ENCODE assay signal across 11 mouse cellular contexts in the genomic region with DNA sequence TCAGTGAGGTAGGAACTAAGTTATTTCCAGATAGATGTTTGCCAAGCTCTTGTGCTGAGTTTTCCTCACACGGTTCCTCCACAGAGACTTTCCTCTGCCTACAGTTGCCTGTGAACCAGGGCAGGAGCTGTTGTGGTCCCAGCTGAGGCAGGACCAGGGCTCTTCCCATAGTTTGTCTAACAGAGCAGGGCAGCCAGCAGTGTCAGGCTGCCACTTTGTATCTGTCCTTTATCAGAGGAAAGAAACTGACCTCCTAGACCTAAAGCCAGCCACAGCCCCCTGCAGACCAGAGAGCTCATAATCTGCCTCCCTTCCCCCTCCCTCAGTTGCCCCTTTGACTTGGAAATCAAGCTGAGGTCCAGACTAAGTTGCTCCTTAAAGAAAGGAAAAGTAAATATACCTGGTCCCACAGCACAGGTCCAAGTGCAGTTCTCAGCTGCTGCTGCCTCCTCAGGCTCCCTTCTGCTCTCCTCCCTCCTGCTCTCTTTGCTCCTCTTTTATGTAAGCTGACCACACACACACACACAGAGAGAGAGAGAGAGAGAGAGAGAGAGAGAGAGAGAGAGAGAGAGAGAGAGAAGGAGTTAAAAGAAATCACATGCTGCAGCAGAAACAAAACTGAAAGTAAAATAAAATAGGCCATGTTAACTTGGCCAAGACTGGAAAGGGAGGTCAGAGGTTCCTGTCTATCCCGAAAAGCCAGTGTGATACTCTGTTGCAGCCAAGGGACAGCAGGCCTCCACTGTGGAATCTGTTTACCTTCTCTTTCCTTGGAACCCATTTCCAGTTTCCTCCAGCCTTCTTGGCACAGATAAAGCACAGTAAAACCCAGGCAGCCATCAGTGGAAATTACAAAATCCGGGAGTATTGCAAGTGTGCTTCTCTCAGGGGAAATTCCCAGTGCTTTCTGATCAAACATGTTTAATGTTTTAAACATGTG. TPM values are rescaled to one million over a fixed set of nuclear protein-coding genes. Genes with fewer than 3 reads are reported as not detected.
DNase-seq lines count a peak whose midpoint lies in the region; ATAC-seq and TF ChIP-seq lines count a peak whose summit lies in the region.
"Not testable (repeated sequence)": the region's sequence is repeated elsewhere in the genome, so short reads cannot be mapped to it uniquely, and the experiment has no call there.
"Had no signal": no experiment of that assay in that cellular context is flagged by ENCODE, and none has a peak within 500 bp of the region (broad histone marks: within the 10 kb centered on the region; RNA-seq: fewer than 3 reads in every experiment).

Gene Gm43302, minus strand, starts transcription at position 470 of the 940 bp plus-strand sequence.
Gene Gbp6, minus strand, starts transcription at position 473 of the 940 bp plus-strand sequence.

- H3K27ac ChIP-seq in heart, embryonic 16.5 days (ENCODE audit: low read length): peak within 1 kb of the TSS; percentile 74
- peak within 1 kb of the TSS; percentile 59 for H3K27ac ChIP-seq in liver, adult 2 months (replicated peaks; ENCODE audit: insufficient read depth, low read depth, low read length)

- WGBS in heart, embryonic 16.5 days: 39% methylated on average over 3 of the region's 3 CpGs
- under 1% methylated on average over 3 of the region's 3 CpGs for WGBS in liver, adult 2 months

- 0 out of 2 replicates have a peak, but pooled peaks have one; percentile 27 for ATAC-seq in frontal cortex, adult (ENCODE audit: low TSS enrichment)
- peak; percentile 25; the same call in 1 of the 2 replicates for ATAC-seq in heart, embryonic 16.5 days (replicated peaks; ENCODE audit: extremely low read depth, insufficient read depth, low FRiP score)

- not testable (repeated sequence) for H3K36me3 ChIP-seq in heart, embryonic 16.5 days (ENCODE audit: control insufficient read depth, insufficient read depth); liver, adult 2 months (ENCODE audit: control insufficient read depth, insufficient read depth, low read length); megakaryocyte, embryonic 14.5 days (replicated peaks; ENCODE audit: low read length)

- H3K4me2 ChIP-seq in heart, embryonic 16.5 days (ENCODE audit: low read depth, low read length): peak within 1 kb of the TSS; percentile 47

- DNase-seq in Muller cell, postnatal 12 days (ENCODE audit: inconsistent ontology term): peak; percentile 73
- peak; percentile 52 for DNase-seq in cerebellum, adult 11 months
- peak; percentile 30 for DNase-seq in kidney, adult 11 months
- peak; percentile 96 for DNase-seq in liver, adult 2 months (ENCODE audit: extremely low read depth, low read depth, low spot score)
- peak; percentile 53 for DNase-seq in testis, postnatal 14 days (ENCODE audit: low spot score)

- not testable (repeated sequence) for H3K9me3 ChIP-seq in heart, embryonic 16.5 days (replicated peaks; ENCODE audit: control insufficient read depth, low read length); megakaryocyte, embryonic 14.5 days

- H3K4me1 ChIP-seq in heart, embryonic 16.5 days (ENCODE audit: control insufficient read depth, insufficient read depth, low read length): not testable (repeated sequence)
- peaks cover 22% of the 10 kb centered on the region for H3K4me1 ChIP-seq in liver, adult 2 months (ENCODE audit: control insufficient read depth, insufficient read depth, low read length)
- peaks cover 18% of the 10 kb centered on the region for H3K4me1 ChIP-seq in megakaryocyte, embryonic 14.5 days

- H3K4me3 ChIP-seq in heart, embryonic 16.5 days (ENCODE audit: low read length): not testable (repeated sequence)
- H3K4me3 ChIP-seq in liver, adult 2 months (ENCODE audit: insufficient read depth, low read depth, low read length): peak within 1 kb of the TSS; percentile 23; the same call in 1 of the 2 replicates
- peak within 1 kb of the TSS; percentile 81 for H3K4me3 ChIP-seq in megakaryocyte, embryonic 14.5 days (replicated peaks)

- 0 out of 2 replicates have a peak within 1 kb of the TSS, but pooled peaks have one; percentile 38 for H3K9ac ChIP-seq in heart, embryonic 16.5 days (ENCODE audit: low read length)
- peak within 1 kb of the TSS; percentile 33 for H3K9ac ChIP-seq in liver, adult 2 months (ENCODE audit: low read depth, low read length)

- not testable (repeated sequence) for TF ChIP-seq CTCF in liver, adult 2 months (IDR thresholded peaks at IDR 0.05; ENCODE audit: low read depth, low read length)

- not testable (repeated sequence) for H3K79me2 ChIP-seq in liver, adult 2 months (ENCODE audit: control insufficient read depth, insufficient read depth, low read length)

- not testable (repeated sequence) for H3K27me3 ChIP-seq in heart, embryonic 16.5 days (ENCODE audit: control insufficient read depth, insufficient read depth, low read length); liver, adult 2 months (ENCODE audit: control insufficient read depth, insufficient read depth, low read length); megakaryocyte, embryonic 14.5 days (replicated peaks)

- not testable (repeated sequence) for TF ChIP-seq POLR2A in liver, adult 2 months (IDR thresholded peaks at IDR 0.05; ENCODE audit: extremely low read depth, insufficient read depth, low read length)

RNA-seq across cellular contexts. Expression of gene Gm43302, which starts in this region (rescaled TPM):
- not detected in 2 replicates for polyA plus RNA-seq in heart, embryonic 16.5 days (2015; fragmentation: Nextera tagmentation; extraction: Ambion mirVana)
- 3.0 and 4.6 TPM in 2 replicates for total RNA-seq in liver, adult 2 months (2014; rRNA removed)
- polyA plus RNA-seq in liver, adult 2 months (2012; rRNA removed): 3.4 and 5.3 TPM in 2 replicates
- polyA plus RNA-seq in megakaryocyte, embryonic 14.5 days (2012; ENCODE audit: insufficient read depth, low replicate concordance): 0.36 TPM in 1 of 2 replicates, not detected in the other
- total RNA-seq: left cerebral cortex, adult 8-10 months had no signal
- polyA plus RNA-seq: forebrain, embryonic 10.5 days; midbrain, embryonic 12.5 days had no signal

RNA-seq across cellular contexts. Expression of gene Gbp6, which starts in this region (rescaled TPM):
- 2.9 and 5.4 TPM in 2 replicates for polyA plus RNA-seq in heart, embryonic 16.5 days (2015; fragmentation: Nextera tagmentation; extraction: Ambion mirVana)
- 12.4 and 12.8 TPM in 2 replicates for total RNA-seq in liver, adult 2 months (2014; rRNA removed)
- polyA plus RNA-seq in liver, adult 2 months (2012; rRNA removed): 5.1 and 5.2 TPM in 2 replicates
- 0.53 TPM in 1 of 2 replicates, not detected in the other for polyA plus RNA-seq in megakaryocyte, embryonic 14.5 days (2012; ENCODE audit: insufficient read depth, low replicate concordance)

Comparison
In these comparisons a context has a peak if more than half of its experiments do, and no peak if none do; other contexts are left out.
1. DNase-seq: peak in every context shown above with its lines; median percentile 96 in liver, adult 2 months; 73 in Muller cell, postnatal 12 days; 53 in testis, postnatal 14 days; 52 in cerebellum, adult 11 months; 30 in kidney, adult 11 months.